In genomic region chr6:32935576-32935975, GRCm38 (mm10) we compare ENCODE assay signal across 19 mouse cellular contexts.
DNase-seq lines count a peak whose midpoint lies in the region; ATAC-seq and TF ChIP-seq lines count a peak whose summit lies in the region.
"Had no signal": no experiment of that assay in that cellular context is flagged by ENCODE, and none has a peak within 500 bp of the region (broad histone marks: within the 10 kb centered on the region; RNA-seq: fewer than 3 reads in every experiment).

No protein-coding gene starts in this region.

- no peak for TF ChIP-seq CTCF in Patski (IDR thresholded peaks at IDR 0.05)

- in situ Hi-C loops in Patski (cut with MboI; ENCODE audit: low pct_unique_long_range_greater_than_20kb), result no loop called here

- peak; percentile 65 for ATAC-seq in Patski
- ATAC-seq in activated CD4-positive, CD25-positive, alpha-beta regulatory T cell, adult 4 months, result no peak
- ATAC-seq: CD4-positive, CD25-positive, alpha-beta regulatory T cell, adult 4 months; inflammation-experienced regulatory T-cells, adult 6 months; midbrain, embryonic 16.5 days had no signal

- H3K27me3 ChIP-seq in Patski, result no peaks in the 10 kb centered on the region
- H3K27me3 ChIP-seq: embryonic facial prominence, embryonic 12.5 days; liver, embryonic 15.5 days; lung, embryonic 15.5 days had no signal

- CTCF ChIA-PET in Patski (lab: Charles Lee), result no interaction called here

- POLR2A ChIA-PET in Patski (lab: Charles Lee), result no interaction called here

- DNase-seq in 3134 (ENCODE audit: extremely low read depth, insufficient read length, low spot score) (peak; percentile 22), 416B (ENCODE audit: low read depth) (peak; percentile 49), Patski (ENCODE audit: low read depth, low spot score) (no peak)
- peak; percentile 46 to 59 for DNase-seq in adrenal gland, postnatal 36 days
- DNase-seq in spleen, adult 12 weeks (ENCODE audit: low spot score), result no peak
- DNase-seq in urinary bladder, postnatal 10 days (ENCODE audit: low spot score), result no peak
- DNase-seq: cerebellum, adult 18-20 months; cerebellum, postnatal 25 days; gastrocnemius, postnatal 36 days; kidney, adult 2 months; kidney, postnatal 10 days; liver had no signal

Comparison
In these comparisons a context has a peak if more than half of its experiments do, and no peak if none do; other contexts are left out.
1. DNase-seq: peak in 3134 (single experiment), 416B (single experiment) and adrenal gland, postnatal 36 days (2 of 2); none in Patski (single experiment), spleen, adult 12 weeks (single experiment) and urinary bladder, postnatal 10 days (single experiment).